Comparison of ENCODE assay signal across 21 mouse cellular contexts in genomic region chr2:9704266-9704665, GRCm38 (mm10).
DNase-seq lines count a peak whose midpoint lies in the region; ATAC-seq and TF ChIP-seq lines count a peak whose summit lies in the region.
"Had no signal": no experiment of that assay in that cellular context is flagged by ENCODE, and none has a peak within 500 bp of the region (broad histone marks: within the 10 kb centered on the region; RNA-seq: fewer than 3 reads in every experiment).

No protein-coding gene starts in this region.

- H3K36me3 ChIP-seq in lung, embryonic 14.5 days (ENCODE audit: insufficient read depth), result no peaks in the 10 kb centered on the region
- H3K36me3 ChIP-seq: embryonic facial prominence, embryonic 13.5 days; forebrain, embryonic 12.5 days; G1E; heart, embryonic 13.5 days; hindbrain, embryonic 12.5 days had no signal

- H3K4me1 ChIP-seq in lung, embryonic 14.5 days (ENCODE audit: insufficient read depth), result no peaks in the 10 kb centered on the region
- H3K4me1 ChIP-seq: embryonic facial prominence, embryonic 13.5 days; forebrain, embryonic 12.5 days; heart, embryonic 13.5 days; hindbrain, embryonic 12.5 days had no signal

- no peaks in the 10 kb centered on the region for H3K27me3 ChIP-seq in lung, embryonic 14.5 days (ENCODE audit: insufficient read depth, low read length)
- H3K27me3 ChIP-seq: embryonic facial prominence, embryonic 13.5 days; forebrain, embryonic 12.5 days; heart, embryonic 13.5 days; hindbrain, embryonic 12.5 days had no signal

- H3K9me3 ChIP-seq in lung, embryonic 14.5 days (ENCODE audit: low read depth, low read length), result no peaks in the 10 kb centered on the region
- H3K9me3 ChIP-seq: embryonic facial prominence, embryonic 13.5 days; forebrain, embryonic 12.5 days; G1E; heart, embryonic 13.5 days; hindbrain, embryonic 12.5 days had no signal

- WGBS in lung, embryonic 14.5 days, result 62% methylated on average over 3 of the region's 3 CpGs

- H3K4me3 ChIP-seq in lung, embryonic 14.5 days (ENCODE audit: low read depth, low read length), result no peak overlapping the region
- H3K4me3 ChIP-seq: embryonic facial prominence, embryonic 13.5 days; forebrain, embryonic 12.5 days; heart, embryonic 13.5 days; hindbrain, embryonic 12.5 days had no signal

- peak; percentile 6 to 9 for DNase-seq in cerebellum, adult 18-20 months
- no peak for DNase-seq in cerebellum, adult 11-12 months
- peak; percentile 19 for DNase-seq in gastrocnemius, postnatal 10 days
- DNase-seq in gastrocnemius, postnatal 4 days (ENCODE audit: low spot score in 2 of 2), result no peak
- peak; percentile 45 for DNase-seq in lung, embryonic 14.5 days
- no peak for DNase-seq in lung, postnatal 14 days
- peak; percentile 5 for DNase-seq in urinary bladder, postnatal 14 days (ENCODE audit: low spot score)
- no peak for DNase-seq in urinary bladder, adult 2 months (ENCODE audit: low spot score)
- DNase-seq: adrenal gland, postnatal 14 days; B cell, adult 2 months; gastrocnemius, postnatal 14 days; heart, postnatal 36 days had no signal

- no peak for ATAC-seq in lung, embryonic 14.5 days (ENCODE audit: insufficient read depth)
- ATAC-seq: CD4-positive, CD25-positive, alpha-beta regulatory T cell, adult 4 months; forebrain, embryonic 16.5 days; hindbrain, embryonic 16.5 days; inflammation-experienced regulatory T-cells, adult 6 months had no signal

- no peak for TF ChIP-seq CTCF in lung, embryonic 14.5 days (IDR thresholded peaks at IDR 0.05; ENCODE audit: low read depth)

- no peak overlapping the region for H3K4me2 ChIP-seq in lung, embryonic 14.5 days
- H3K4me2 ChIP-seq: embryonic facial prominence, embryonic 13.5 days; forebrain, embryonic 12.5 days; heart, embryonic 13.5 days; hindbrain, embryonic 12.5 days had no signal

- no peak overlapping the region for H3K27ac ChIP-seq in lung, embryonic 14.5 days (ENCODE audit: low read depth)
- H3K27ac ChIP-seq: embryonic facial prominence, embryonic 13.5 days; forebrain, embryonic 12.5 days; heart, embryonic 13.5 days; hindbrain, embryonic 12.5 days had no signal

- no peak overlapping the region for H3K9ac ChIP-seq in lung, embryonic 14.5 days
- H3K9ac ChIP-seq: embryonic facial prominence, embryonic 13.5 days; forebrain, embryonic 12.5 days; heart, embryonic 13.5 days; hindbrain, embryonic 12.5 days had no signal

Comparison
In these comparisons a context has a peak if more than half of its experiments do, and no peak if none do; other contexts are left out.
1. DNase-seq: peak in cerebellum, adult 18-20 months (2 of 2), gastrocnemius, postnatal 10 days (single experiment), lung, embryonic 14.5 days (single experiment) and urinary bladder, postnatal 14 days (single experiment); none in cerebellum, adult 11-12 months (single experiment), gastrocnemius, postnatal 4 days (0 of 2), lung, postnatal 14 days (single experiment) and urinary bladder, adult 2 months (single experiment).